Mouse (Mus musculus) brain, embryonic 18.5 days (tissue): Measurements from ENCODE around the gene Apc2.
"Not testable (repeated sequence)": the region's sequence is repeated elsewhere in the genome, so short reads cannot be mapped to it uniquely, and the experiment has no call there.

ENCODE experiments used
- DNase-seq: peaks from one replicate; pipeline ENCODE4 v3.0.0-alpha.2; 2012; ENCODE audit warnings: low read depth, low spot score

The Apc2 gene

DNA sequence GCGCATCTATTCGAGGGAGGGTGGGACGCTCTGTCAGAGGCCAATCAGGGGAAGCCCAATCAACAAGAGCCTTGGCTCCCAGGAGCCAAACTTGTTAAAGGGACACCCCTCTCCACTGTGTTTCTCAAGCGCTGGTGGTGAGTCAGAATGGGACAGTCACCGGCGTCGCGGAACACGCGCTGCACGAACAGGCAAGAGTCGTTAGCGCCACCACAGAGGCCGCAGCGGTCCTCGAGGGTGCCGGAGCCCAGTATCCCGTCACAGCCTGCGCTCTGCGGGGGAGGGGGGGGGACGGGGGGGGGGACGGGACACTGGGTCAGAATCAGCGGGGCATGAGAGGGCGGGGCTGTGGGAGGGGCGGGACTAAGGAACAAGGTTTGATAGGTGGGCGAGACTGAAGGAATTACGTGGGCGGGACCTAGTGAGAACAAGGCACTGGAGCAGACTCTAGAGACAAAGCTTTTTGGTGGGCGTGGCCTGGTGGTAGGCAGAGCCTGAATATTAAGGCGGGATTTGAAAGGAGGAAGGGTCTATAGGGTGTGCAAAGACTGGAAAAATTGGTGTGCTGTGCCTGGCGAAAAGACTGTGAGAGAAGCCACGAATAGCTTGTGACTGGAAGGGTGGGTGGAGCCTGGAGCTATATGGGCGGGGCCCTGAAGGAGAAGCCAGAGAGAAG is 47.1 kb downstream of the Apc2 start:
- DNase-seq = peak; percentile 46

DNA sequence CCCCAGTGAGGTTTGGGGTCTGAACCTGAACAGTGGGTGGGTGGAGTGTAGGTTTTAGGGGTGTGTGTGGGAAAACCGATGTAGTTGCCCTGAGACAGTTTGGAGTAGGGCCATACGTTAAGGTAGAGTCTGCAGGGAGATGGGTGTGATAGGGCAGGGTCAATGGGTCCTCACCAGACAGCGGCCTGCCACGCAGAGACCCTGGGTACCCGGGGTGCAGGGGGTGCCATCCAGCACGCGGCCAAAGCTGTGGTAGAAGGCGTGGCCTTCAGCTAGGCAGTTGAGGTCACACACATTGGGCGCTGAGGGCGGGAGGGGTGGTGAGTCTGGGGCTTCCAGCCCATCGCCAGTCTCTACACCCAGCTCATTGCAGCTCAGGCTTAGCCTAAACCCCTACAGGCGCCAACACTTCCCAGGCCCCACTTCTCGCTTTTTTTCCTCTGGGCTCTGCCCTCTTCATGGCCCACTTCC is 47.7 kb downstream of the Apc2 start:
- no peak for DNase-seq

DNA sequence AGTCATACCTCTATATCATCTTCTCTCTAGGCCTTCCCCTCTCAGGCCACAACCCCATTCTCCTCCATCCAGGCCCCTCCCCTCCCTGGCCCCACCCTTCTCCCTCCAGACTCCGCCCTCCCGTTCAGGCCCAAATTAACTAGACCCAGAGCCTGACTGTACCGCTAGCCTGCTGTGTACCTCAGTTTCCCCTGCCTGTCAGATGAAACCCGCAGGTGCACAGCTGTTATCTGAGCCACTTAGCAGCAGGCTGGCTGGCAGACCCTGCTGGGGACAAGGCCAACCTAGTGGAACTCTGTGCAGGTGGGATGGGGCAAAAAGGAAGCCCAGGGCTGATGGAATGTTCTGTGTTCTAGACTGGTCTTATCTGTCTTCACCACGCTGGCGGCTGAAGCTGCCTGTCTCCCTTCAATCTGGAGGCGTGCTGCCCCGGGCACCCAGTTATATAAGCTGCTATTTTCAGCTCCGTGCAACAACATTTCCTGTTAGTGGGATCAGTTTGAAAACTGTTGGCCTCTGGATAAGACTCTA is 48.4 kb downstream of the Apc2 start:
- no peak for DNase-seq

DNA sequence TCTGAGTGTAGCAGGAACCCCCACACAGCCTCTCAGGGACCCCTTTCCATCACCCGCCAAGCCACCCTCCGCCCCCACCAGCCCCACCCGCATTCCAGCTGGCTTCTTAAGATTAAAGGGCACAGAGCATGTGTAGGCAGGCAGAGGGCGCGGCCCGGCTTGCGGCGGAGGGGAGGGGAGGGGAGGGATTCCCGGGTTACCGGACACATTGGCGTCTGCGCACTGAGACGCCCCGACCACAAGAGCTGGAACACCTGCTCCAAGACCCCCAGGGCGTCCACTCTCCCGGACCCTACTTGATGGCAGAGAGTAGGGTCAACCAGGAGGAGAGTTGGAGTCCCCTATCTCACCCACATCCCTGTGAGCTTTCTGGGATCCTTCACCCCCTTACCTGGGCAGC is 49.3 kb downstream of the Apc2 start:
- no peak for DNase-seq

DNA sequence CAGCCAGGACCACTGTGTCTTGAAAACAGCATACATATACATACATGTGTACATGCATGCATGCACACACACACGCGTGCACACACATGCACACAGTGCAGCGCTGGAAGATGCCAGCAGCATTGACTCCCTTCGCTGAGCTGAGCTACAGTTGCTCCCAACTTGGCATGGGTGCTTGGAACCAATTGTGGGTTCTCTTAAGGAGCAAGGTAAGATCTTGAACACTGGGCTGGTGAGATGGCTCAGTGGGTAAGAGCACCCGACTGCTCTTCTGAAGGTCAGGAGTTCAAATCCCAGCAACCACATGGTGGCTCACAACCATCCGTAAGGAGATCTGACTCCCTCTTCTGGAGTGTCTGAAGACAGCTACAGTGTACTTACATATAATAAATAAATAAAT is 50.2 kb downstream of the Apc2 start:
- not testable (repeated sequence) for DNase-seq

DNA sequence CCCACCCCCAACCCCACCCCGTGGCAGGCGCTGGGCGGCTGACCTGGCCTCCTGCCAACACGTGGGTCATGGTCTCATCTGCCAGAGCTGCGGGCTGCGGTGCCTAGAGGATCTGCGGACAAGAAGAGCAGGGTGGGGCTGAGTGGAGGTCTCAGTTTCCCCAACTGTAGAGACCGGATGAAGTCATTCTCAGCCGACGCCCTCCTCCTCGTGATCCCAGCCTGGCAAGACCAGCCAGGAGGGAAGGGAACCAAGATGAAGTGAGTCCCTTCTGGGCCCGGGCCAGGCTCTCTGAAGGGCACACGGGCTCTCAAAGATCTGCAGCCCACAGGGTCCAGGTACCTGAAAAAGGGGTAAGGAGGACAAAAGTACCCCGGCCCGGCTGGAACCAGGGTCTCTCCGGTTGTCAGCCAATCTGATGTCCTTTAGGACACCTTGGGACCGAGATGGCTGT is 51.8 kb downstream of the Apc2 start:
- no peak for DNase-seq

DNA sequence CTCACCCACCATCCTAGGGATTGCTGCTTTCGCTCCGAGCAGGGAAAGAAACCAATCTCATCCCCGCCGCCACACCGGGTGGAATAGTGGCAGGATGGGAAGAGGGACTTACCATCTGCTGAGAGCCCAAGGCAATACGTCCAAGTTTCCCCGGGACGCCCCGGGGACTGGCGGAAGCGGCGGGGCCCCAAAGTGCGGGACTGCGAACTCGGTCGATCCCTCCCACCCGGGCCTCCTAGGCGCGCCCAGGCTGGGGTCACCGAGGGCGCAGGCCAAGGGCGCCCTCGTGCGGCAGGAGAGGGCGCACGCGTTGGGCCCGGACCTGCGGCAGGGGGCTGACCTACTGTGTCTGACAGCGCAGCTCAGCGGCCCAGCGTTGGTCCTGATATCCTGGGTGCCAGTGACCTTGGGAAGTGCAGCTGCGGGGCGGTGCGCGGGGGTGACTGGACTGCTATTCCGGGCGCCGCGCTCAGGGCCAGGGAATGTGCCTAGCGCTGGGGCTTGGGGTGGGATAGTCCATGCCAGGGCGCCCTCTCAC is 52.5 kb downstream of the Apc2 start, which contains the start of gene Adamtsl5:
Gene Adamtsl5 (minus strand): TSS at position 169 of the 538 bp plus-strand sequence.
- no peak for DNase-seq

DNA sequence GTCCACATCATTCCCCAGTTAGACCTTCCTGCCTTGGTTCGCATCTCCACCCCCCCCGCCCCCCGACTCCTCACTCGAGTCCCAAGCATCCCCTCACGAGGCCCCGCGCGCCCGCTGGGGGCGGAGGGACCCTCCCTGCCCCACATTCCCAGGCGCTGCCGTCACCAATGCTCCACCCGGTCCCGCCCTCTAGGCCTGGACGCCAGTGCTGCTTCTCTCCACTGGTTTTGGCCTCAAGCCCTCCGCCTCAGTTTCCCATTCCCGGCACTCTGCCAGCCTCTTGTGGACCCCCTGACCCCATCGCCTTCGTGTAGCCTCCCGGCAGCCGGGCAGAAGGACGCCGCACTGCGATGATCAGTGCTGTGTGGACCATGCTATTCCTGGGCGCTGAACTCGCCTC is 53.2 kb downstream of the Apc2 start:
- DNase-seq = no peak

DNA sequence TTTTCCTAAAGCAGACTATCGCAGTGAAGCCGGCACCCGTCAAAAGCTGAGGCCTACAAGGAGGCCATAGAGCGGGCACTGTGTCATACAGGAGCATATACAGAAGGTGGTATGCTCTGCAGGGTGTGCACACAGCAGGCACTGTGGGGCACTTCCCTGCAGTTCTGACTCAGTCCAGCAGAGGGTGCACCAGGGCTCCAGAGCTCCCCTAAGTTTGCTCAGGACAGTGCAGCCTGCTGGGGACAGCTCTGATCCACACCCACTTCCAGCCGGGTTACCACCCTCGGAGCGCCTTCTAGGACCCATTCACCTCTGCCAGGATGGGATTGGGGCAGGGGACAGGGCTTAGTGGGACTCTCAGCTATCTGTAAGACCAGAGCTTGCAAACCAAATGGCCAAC is 54.5 kb downstream of the Apc2 start:
- no peak for DNase-seq

DNA sequence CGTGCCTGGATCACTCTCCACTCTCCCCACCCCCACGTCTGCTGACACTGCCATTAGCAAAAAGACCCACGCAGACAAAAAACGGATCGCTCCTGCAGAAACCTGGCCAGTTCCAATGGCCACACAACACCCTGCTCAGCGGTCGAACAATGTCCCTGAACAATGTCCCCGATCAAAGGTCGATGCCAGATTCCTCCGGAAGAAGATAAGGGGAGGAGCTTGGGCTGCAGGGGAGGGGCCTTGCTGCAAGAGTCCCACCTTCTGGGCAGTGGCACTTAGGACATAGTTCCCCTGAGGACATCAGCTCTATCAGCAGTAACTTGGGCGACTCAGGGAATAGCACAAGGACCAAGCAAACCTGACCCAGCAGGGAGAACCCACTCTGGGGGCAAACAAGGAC is 56.1 kb downstream of the Apc2 start:
- DNase-seq = no peak

DNA sequence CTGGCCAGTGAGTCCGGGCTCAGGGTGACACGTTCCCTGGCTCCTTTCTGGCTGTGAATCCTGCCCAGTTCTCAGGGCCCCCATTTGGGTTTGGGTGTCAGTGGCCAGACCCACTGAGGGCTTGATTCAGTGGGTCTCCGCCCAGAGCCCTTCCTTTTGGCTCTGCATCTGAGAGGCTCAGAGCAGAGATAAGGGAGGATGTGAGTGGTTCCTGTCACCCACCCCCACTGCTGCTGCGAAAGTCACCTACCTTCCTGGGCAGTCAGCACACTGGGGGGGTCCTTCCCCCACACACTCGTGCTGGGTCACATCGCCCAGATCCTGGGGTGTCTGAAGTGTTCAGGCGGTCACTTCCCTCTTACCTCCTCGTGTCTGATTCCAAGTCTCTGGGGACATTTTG is 57.0 kb downstream of the Apc2 start:
- DNase-seq = no peak

DNA sequence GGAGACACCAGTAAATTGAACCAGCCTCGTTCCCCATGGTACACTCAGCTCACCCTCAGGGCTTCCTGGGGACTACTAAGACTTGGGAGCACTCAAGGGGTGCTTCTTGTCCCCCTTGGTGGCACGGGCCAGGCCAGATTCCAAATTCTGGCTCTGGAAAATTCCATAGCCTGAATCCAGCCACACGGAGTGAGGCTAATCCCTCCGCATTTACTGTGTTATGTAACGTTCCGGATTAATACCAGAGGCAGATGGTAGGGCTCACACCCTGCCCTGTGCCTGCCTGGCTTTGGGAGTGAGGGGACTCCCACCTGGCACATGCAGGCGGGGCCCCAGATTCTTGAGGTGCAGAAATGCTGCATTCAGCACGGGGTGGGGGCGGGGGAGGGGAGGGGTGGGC is 59.7 kb downstream of the Apc2 start:
- no peak for DNase-seq

DNA sequence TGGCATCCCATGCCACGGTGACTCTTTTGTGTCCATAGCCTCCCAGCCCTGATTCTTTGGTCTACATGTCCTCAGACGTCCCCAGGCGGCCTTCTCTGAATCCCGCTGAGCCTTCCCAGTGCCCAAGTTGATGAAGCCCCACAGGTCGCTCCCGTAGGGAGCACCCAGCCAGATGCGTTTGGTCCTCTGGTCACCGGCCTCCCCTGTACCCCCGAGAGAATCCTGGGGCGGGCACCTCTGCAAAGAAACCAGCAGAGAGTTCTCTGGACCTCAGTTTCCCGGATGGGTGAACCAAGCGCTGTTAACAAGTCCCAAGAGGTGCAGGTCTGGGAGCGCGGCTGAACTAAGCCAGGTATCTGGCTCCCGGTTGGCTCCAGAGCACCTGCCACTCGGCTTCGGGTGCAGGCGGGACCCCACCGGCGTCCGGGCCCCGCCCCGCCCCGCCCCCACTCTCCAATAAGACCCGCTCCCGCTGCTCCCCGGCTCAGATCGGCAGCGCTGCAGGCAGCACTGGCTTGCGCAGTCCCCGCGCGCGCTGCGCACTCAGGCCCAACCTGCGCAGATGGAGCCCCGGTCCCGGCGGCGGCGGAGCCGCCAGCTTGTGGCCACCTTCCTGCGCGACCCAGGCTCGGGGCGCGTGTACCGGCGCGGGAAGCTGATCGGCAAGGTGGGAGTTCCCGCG is 60.4 kb downstream of the Apc2 start, which contains the start of gene Plk5:
Gene Plk5 (plus strand): TSS at position 459 of the 682 bp plus-strand sequence.
- no peak for DNase-seq

DNA sequence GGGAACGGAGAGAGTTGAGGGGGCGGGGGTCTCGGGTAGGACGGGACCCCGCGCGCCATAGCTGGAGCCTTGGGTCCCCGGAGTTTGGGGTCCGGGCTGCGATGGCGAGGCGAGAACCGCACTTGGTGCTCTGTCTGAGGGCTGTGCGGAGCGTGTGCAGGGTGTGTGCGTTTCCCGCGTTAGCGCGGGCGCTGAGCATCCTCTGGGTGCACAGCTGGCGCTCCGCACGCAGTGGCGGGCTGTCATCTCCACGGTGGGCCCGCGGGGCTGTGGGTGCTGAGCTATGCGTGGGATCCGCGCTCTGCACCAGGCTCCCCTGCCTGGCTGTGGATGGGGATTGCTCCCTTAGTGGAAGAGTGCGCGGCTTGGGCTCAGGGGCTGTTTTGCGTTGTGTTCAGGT is 61.0 kb downstream of the Apc2 start:
- DNase-seq = no peak

DNA sequence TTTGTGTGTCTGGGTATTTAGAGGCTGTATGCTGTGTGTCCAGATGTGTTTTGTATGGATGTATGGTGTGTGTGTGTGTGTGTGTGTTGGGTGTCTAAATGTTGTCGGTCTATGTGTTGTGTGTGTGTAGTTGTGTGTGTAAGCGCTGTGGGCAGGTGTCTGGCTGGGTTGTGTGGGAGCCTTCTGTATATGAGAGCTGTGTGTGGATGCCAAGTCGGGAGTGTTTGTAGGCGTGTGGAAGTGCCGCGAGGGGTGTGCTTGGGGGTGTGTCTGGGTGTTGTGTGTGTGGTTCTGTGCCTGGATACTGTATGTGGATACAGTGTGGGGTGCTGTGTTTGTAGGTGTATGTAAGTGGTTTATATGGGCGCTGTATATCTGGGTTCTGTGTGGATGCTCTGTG is 61.6 kb downstream of the Apc2 start:
- DNase-seq = no peak

DNA sequence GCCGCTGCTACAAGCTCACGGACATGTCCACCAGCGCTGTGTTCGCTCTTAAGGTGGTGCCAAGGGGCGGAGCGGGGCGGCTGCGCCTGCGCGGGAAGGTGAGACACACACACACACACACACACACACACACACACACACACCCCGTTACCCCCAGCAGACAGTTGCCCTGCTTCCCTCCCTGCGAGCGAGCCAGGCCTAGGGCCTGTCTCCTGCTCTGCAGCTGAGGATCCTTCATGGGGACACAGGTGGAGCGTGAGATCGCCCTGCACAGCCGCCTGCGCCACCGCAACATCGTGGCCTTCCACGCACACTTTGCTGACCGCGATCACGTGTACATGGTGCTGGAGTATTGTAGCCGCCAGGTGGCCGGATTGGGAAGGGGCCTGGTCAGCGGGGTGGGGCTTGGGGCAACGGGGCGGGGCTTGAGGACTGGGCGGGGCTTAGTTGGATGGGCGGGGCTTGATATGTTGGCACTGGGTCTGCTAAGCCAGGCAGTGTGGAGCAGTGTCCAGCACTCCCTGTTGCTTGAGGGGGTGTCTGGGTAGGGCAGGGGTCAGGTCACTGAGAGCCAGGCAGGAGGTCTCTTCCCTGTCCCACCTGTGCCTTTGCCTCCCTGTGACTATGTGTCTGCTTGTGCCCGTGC is 62.3 kb downstream of the Apc2 start:
- DNase-seq = no peak

DNA sequence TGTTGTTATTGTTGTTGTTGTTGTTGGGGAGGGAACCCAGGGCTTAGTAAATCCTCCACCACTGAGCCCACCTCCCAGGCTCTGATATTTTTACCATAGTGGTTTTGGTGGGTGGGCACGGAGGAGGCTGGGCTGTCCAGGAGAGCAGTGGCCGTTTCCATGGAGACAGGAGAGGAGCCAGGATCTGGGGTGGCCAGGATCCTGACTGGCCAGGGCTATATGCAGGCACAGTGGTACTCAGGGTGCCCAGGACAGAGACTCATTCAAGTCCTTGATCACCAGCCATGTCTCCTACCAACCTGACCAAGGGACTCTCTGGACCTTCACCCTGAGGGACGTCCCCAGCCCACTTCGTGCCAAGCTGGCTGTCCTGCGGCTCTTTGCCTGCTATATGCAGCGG is 68.0 kb downstream of the Apc2 start:
- no peak for DNase-seq

DNA sequence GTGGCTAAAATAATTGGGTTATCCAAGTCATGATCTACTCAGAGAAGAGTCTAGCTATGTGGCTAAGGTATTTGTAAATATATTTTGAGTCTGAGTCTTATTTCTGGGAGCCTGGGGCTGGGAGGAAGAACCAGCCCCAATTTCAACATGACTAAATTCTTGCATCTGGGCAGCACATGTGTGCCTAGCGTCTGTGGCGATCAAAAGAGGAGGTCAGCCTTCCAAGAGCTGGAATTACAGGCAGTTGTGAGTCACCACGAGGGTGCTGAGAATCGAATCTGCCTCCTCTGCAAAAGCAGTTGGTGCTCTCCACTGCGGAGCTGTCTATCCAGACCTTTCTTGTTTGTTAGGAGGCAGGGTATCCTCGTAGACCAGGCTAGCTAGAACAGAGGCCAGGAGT is 70.0 kb downstream of the Apc2 start:
- no peak for DNase-seq
